Mouse (Mus musculus): ENCODE data around the gene Ssrp1. TPM values are rescaled to one million over a fixed set of nuclear protein-coding genes. Genes with fewer than 3 reads are reported as not detected.

Ssrp1 gene
- polyA plus RNA-seq (2015; fragmentation: Nextera tagmentation; extraction: Ambion mirVana) = 298 and 303 TPM in 2 replicates

GRCm38 (mm10) chr2:85037047-85038026 lies at the start of gene Ssrp1, which contains the start of gene P2rx3:
Ssrp1 (plus strand) TSS chr2:85037234.
P2rx3 (minus strand) TSS chr2:85037462.
- WGBS = under 1% methylated on average over 66 of the region's 66 CpGs
- Histone ChIP-seq H3K4me3 (peak within 1 kb of the TSS; percentile 87), H3K36me3 (peaks cover 32% of the 10 kb centered on the region), H3K9me3 (no peaks in the 10 kb centered on the region), H3K4me2 (peak within 1 kb of the TSS; percentile 68), H3K4me1 (peaks cover 9% of the 10 kb centered on the region; the same call in 1 of the 2 replicates), H3K27ac (peak within 1 kb of the TSS; percentile 78), H3K27me3 (no peaks in the 10 kb centered on the region), H3K9ac (peak within 1 kb of the TSS; percentile 90)
- ATAC-seq (ENCODE audit: borderline replicate concordance, extremely low read depth, low FRiP score, low TSS enrichment) = peak; percentile 94

DNA sequence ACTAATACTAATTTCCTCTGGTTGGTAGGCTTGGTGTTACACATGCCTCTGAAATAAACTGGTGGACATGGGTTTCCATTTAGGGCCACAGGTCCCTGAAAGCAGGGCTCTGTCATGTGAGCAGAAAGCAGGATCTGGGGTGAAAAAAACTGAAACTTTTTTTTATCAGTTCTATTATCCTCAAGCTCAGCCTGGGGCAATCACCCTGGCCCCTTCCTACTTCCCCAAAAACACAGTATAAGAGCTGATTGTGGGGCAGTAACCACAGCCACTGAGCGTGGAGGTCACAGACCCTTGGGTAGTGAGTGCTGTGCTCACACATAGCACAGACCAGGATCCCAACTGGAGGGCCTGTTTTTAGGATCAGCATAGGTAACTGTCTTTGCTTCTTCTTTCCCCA lies 49.1 kb upstream of the Ssrp1 start, which contains the start of gene Prg3:
Gene Prg3, plus strand, starts transcription at position 286 of the 400 bp plus-strand sequence.
- no peaks in the 10 kb centered on the region for H3K4me1 ChIP-seq
- WGBS = 61% methylated on average over 1 of the region's 1 CpGs
- no peak for ATAC-seq (ENCODE audit: borderline replicate concordance, extremely low read depth, low FRiP score, low TSS enrichment)

GRCm38 (mm10) chr2:84996376-84996775 lies 40.7 kb upstream of the Ssrp1 start:
- no peak overlapping the region for H3K27ac ChIP-seq
- WGBS = 82% methylated on average over 2 of the region's 2 CpGs
- H3K9ac ChIP-seq = no peak overlapping the region
- H3K4me1 ChIP-seq = no peaks in the 10 kb centered on the region
- ATAC-seq (ENCODE audit: borderline replicate concordance, extremely low read depth, low FRiP score, low TSS enrichment) = no peak
- H3K4me3 ChIP-seq = no peak overlapping the region
- no peaks in the 10 kb centered on the region for H3K27me3 ChIP-seq
- no peaks in the 10 kb centered on the region for H3K9me3 ChIP-seq
- no peaks in the 10 kb centered on the region for H3K36me3 ChIP-seq
- H3K4me2 ChIP-seq = no peak overlapping the region

More for the DNA sequence above, 49.1 kb upstream of the Ssrp1 start, which contains the start of gene Prg3:
- Histone ChIP-seq H3K4me2 (no peak within 1 kb of the TSS), H3K27ac (no peak within 1 kb of the TSS), H3K9ac (no peak within 1 kb of the TSS), H3K4me3 (no peak within 1 kb of the TSS), H3K36me3 (no peaks in the 10 kb centered on the region), H3K9me3 (no peaks in the 10 kb centered on the region), H3K27me3 (no peaks in the 10 kb centered on the region)

- 0 out of 2 replicates have a peak, but pooled peaks have one; percentile 20 for ATAC-seq (ENCODE audit: borderline replicate concordance, extremely low read depth, low FRiP score, low TSS enrichment)
- 63% methylated on average over 3 of the region's 3 CpGs for WGBS
- peak overlapping the region; percentile 45; the same call in 1 of the 2 replicates for H3K27ac ChIP-seq
Measured at GRCm38 (mm10) chr2:84999486-85000181, 37.4 kb upstream of the Ssrp1 start.

GRCm38 (mm10) chr2:85001497-85001896 lies 35.5 kb upstream of the Ssrp1 start:
- Histone ChIP-seq H3K36me3 (no peaks in the 10 kb centered on the region), H3K27ac (0 out of 2 replicates have a peak overlapping the region, but pooled peaks have one; percentile 47), H3K4me3 (no peak overlapping the region), H3K9ac (no peak overlapping the region), H3K4me1 (0 out of 2 replicates have a peak, but pooled peaks cover 5% of the 10 kb centered on the region), H3K27me3 (no peaks in the 10 kb centered on the region), H3K9me3 (no peaks in the 10 kb centered on the region), H3K4me2 (no peak overlapping the region)
- WGBS = 59% methylated on average over 13 of the region's 13 CpGs
- peak; percentile 55; the same call in 1 of the 2 replicates for ATAC-seq (ENCODE audit: borderline replicate concordance, extremely low read depth, low FRiP score, low TSS enrichment)

More at GRCm38 (mm10) chr2:84999486-85000181, 37.4 kb upstream of the Ssrp1 start:
- H3K27me3 ChIP-seq = no peaks in the 10 kb centered on the region
- no peaks in the 10 kb centered on the region for H3K36me3 ChIP-seq
- no peak overlapping the region for H3K4me2 ChIP-seq
- H3K9me3 ChIP-seq = no peaks in the 10 kb centered on the region
- no peak overlapping the region for H3K9ac ChIP-seq
- H3K4me3 ChIP-seq = no peak overlapping the region
- H3K4me1 ChIP-seq = 0 out of 2 replicates have a peak, but pooled peaks cover 5% of the 10 kb centered on the region

DNA sequence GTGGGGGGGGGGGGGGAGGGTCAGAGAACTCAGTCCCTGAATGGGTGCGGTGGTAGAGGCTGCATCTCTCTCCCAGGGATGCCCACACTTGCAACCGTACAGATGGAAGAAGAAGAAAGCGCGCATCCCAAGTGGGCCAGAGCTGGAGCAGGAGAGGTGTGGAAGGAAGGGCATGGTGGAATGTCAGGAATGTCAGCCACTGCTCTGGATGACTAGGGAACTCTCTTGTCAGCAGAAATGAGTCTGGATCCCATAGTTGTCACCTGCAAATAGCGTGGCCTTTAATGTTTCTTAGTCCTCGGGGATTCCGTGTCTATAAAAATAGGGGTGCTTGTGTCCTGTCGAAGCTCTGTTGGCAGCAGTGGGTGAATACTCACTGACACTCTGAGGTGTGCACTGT lies 34.5 kb upstream of the Ssrp1 start:
- H3K9me3 ChIP-seq = no peaks in the 10 kb centered on the region
- no peak overlapping the region for H3K9ac ChIP-seq
- no peak for ATAC-seq (ENCODE audit: borderline replicate concordance, extremely low read depth, low FRiP score, low TSS enrichment)
- H3K36me3 ChIP-seq = no peaks in the 10 kb centered on the region
- 0 out of 2 replicates have a peak, but pooled peaks cover 5% of the 10 kb centered on the region for H3K4me1 ChIP-seq
- no peaks in the 10 kb centered on the region for H3K27me3 ChIP-seq
- H3K4me2 ChIP-seq = no peak overlapping the region
- no peak overlapping the region for H3K27ac ChIP-seq
- H3K4me3 ChIP-seq = no peak overlapping the region
- WGBS = 51% methylated on average over 8 of the region's 8 CpGs

DNA sequence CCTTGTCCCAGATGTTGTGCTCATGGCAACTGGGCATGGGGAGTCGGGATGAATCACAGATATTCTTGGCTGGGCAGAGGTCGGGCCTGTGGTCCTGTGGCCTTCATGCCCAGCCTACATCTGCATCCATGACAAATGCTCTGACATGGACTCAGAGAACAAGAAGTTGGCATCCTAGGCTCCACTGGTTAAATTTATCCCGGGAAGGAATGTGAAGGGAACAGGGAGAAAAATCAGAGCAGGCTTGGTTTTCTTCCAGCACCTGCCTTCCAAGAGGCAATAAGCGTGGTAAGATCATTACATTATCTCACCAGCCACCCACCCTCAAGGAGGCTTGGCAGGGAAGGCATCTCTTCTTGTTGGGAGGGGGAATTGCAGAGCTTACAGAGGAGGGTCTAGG lies 32.7 kb upstream of the Ssrp1 start:
- H3K4me1 ChIP-seq = 0 out of 2 replicates have a peak, but pooled peaks cover 5% of the 10 kb centered on the region
- H3K9me3 ChIP-seq = no peaks in the 10 kb centered on the region
- no peaks in the 10 kb centered on the region for H3K27me3 ChIP-seq
- no peak overlapping the region for H3K27ac ChIP-seq
- H3K36me3 ChIP-seq = no peaks in the 10 kb centered on the region
- WGBS = 77% methylated on average over 4 of the region's 4 CpGs
- no peak overlapping the region for H3K4me3 ChIP-seq
- no peak overlapping the region for H3K9ac ChIP-seq
- ATAC-seq (ENCODE audit: borderline replicate concordance, extremely low read depth, low FRiP score, low TSS enrichment) = no peak
- no peak overlapping the region for H3K4me2 ChIP-seq

DNA sequence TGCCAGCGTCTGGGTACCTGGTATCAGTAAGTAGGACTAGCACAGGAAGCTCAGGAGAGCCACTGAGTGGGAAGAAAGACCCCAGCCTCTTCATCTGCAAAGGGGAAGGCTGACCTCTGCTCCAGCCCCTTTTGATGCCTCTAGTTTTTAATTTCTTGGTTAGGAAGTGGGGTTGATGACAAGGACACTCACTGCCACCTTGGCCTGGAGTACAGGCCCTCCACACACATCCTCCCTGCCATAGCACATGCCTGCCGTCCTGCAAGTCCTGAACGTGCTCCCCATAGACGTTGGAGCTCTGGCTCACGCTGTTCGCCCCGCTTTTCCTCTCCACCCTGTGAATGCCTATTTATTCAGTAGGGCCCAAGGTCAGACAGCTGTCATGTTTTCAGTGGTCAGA lies 30.4 kb upstream of the Ssrp1 start:
- no peak overlapping the region for H3K4me2 ChIP-seq
- no peak for ATAC-seq (ENCODE audit: borderline replicate concordance, extremely low read depth, low FRiP score, low TSS enrichment)
- H3K27me3 ChIP-seq = no peaks in the 10 kb centered on the region
- no peak overlapping the region for H3K4me3 ChIP-seq
- H3K27ac ChIP-seq = no peak overlapping the region
- H3K9me3 ChIP-seq = no peaks in the 10 kb centered on the region
- no peaks in the 10 kb centered on the region for H3K36me3 ChIP-seq
- no peak overlapping the region for H3K9ac ChIP-seq
- 80% methylated on average over 7 of the region's 7 CpGs for WGBS
- H3K4me1 ChIP-seq = 0 out of 2 replicates have a peak, but pooled peaks cover 6% of the 10 kb centered on the region

DNA sequence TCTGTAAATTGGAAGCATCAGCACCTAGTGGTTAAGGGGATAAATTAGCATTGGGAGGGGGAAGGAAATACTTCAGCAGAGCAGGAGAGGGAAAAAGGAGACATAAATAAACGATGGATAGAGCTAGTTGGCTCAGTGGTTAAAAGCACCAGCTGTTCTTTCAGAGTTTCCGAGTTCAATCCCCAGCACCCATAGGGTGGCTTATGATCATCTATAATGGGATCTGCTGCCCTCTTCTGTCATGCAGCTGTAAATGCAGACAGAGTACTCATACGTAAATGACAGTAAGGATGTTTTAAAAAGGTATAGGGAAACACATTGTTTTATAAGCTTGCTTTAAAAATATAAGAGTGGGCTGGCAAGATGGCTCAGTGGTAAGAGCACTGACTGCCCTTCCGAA lies 29.3 kb upstream of the Ssrp1 start:
- no peak overlapping the region for H3K4me2 ChIP-seq
- H3K4me1 ChIP-seq = peaks cover 9% of the 10 kb centered on the region; the same call in 1 of the 2 replicates
- no peak overlapping the region for H3K9ac ChIP-seq
- ATAC-seq (ENCODE audit: borderline replicate concordance, extremely low read depth, low FRiP score, low TSS enrichment) = no peak
- H3K27me3 ChIP-seq = no peaks in the 10 kb centered on the region
- H3K4me3 ChIP-seq = no peak overlapping the region
- no peak overlapping the region for H3K27ac ChIP-seq
- no peaks in the 10 kb centered on the region for H3K36me3 ChIP-seq
- WGBS = 18% methylated on average over 4 of the region's 4 CpGs
- no peaks in the 10 kb centered on the region for H3K9me3 ChIP-seq

DNA sequence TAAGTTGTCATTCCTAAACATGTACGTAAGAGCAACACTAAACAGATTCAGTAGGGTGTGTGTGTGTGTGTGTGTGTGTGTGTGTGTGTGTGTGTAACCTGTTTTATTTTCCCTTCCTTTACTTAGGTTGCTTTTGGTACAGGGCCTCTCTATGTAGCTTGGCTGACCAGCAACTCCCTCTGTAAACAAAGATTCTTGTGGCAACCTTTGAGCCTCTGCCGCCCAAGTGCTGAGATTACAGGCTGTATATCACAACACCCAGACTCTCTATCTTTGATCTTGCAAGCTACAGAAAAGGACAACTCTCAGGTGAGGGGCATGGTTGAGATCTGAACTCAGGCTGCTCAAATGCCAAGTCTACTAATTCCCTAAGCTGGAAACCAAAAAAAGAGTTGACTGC lies 27.8 kb upstream of the Ssrp1 start:
- 48% methylated on average over 2 of the region's 2 CpGs for WGBS
- ATAC-seq (ENCODE audit: borderline replicate concordance, extremely low read depth, low FRiP score, low TSS enrichment) = no peak

DNA sequence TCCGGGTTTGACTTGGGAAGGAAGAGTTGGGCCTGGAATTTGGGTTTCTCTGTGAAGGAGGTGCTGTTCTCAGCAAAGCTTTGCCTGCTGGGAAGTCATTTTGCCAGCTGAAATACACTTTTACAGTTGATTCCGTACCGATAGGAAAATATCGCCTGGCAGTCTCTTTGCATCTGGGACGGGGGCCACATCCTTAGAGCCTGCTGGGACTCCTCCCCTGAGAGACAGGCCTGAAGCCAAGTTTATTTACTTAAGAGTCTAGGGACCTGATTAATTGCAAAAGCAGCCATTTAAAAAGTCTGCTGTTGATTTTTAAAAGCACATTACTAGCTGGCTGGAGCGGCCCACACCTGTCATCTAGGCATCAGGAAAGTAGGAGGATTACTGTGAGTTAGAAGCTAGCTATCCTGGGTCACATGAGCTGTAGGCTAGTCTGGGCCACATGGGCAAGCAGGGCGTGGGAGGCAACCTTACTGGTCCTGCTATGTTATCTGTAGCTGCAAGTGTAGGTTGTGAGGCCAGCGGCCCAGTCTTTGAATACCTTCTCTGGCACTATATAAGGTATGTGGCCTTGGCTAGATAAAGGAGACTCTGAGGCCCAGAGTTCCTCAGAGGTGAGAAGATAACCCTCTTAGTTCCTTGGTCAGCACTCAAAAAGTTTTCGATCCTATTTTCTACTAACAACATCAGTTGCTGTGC lies 25.0 kb upstream of the Ssrp1 start:
- Histone ChIP-seq H3K36me3 (no peaks in the 10 kb centered on the region), H3K27ac (no peak overlapping the region), H3K4me2 (no peak overlapping the region), H3K4me1 (peaks cover 8% of the 10 kb centered on the region; the same call in 1 of the 2 replicates), H3K27me3 (no peaks in the 10 kb centered on the region), H3K9me3 (no peaks in the 10 kb centered on the region), H3K9ac (no peak overlapping the region), H3K4me3 (no peak overlapping the region)
- peak; percentile 58; the same call in 1 of the 2 replicates for ATAC-seq (ENCODE audit: borderline replicate concordance, extremely low read depth, low FRiP score, low TSS enrichment)
- 25% methylated on average over 9 of the region's 9 CpGs for WGBS

More for the DNA sequence above, 27.8 kb upstream of the Ssrp1 start:
- H3K9me3 ChIP-seq = no peaks in the 10 kb centered on the region
- no peak overlapping the region for H3K9ac ChIP-seq
- no peaks in the 10 kb centered on the region for H3K36me3 ChIP-seq
- H3K4me1 ChIP-seq = peaks cover 8% of the 10 kb centered on the region; the same call in 1 of the 2 replicates
- H3K4me2 ChIP-seq = no peak overlapping the region
- no peaks in the 10 kb centered on the region for H3K27me3 ChIP-seq
- no peak overlapping the region for H3K27ac ChIP-seq
- no peak overlapping the region for H3K4me3 ChIP-seq
